Mouse (Mus musculus) inflammation-experienced regulatory T-cells, adult 6 months (primary cell): ENCODE measurements around the gene Bcat2. TPM values are rescaled to one million over a fixed set of nuclear protein-coding genes. Genes with fewer than 3 reads are reported as not detected.

ENCODE experiments used
- ATAC-seq: one replicate; pipeline ENCODE4 v1.8.0; 2017
- polyA plus RNA-seq, 3 experiments: library from polyadenylated mRNA; unstranded; fragments of 100-300 nt; shearing (Covaris generic); gene quantifications; one replicate each; pipeline ENCODE4 v1.2.1; 2017

Gene Bcat2
- polyA plus RNA-seq, 3 experiments from 2014 or later: 33.2 to 54.7 (median 51.4) TPM

DNA sequence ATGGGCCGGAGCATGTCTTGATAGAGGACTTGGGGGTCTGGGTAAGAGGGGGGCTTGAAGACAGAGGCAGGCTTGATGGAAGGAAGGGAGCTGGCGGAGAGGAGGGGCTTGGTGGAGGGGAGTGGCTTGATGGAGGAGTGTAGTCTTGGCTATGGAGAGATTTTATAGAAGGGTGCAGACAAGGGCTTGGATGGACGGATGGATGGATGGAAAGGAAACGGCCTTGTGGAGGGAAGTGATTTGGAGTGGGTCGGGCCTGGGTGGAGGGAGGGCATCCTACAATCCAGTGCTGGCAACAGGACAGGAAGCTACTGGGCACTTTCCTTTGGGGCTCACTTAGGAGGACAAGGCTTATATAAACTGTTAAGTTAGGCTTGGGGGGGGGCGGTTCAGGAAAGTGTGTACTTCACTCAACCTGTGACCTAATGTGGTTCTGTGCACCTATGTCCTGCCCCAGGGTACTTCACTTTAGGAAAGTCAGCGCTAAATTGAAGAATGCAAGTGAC is 56.7 kb downstream of the Bcat2 start:
- no peak for ATAC-seq

DNA sequence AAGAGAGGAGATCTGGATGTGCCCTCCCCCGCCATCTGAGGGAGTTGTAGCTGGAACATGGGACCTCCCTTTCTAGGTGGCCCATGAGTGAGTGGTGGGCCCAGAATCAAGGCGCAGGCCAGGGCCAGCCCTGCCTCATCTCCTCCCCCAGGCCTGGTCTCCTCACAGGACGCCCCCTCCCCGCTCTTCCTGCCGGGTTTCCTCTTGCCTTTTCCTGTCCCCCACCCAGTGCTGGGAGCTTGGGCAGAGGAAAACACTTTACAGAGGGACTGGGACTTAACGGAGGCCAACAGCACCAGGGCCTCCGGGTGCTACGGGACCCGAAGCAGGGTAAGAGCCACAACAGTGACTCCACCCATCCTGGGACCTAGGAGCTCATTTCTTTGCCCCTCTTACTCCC is 57.3 kb downstream of the Bcat2 start, which contains the start of gene Rasip1:
Gene Rasip1, plus strand, starts transcription at position 228 of the 400 bp plus-strand sequence.
- no peak for ATAC-seq

DNA sequence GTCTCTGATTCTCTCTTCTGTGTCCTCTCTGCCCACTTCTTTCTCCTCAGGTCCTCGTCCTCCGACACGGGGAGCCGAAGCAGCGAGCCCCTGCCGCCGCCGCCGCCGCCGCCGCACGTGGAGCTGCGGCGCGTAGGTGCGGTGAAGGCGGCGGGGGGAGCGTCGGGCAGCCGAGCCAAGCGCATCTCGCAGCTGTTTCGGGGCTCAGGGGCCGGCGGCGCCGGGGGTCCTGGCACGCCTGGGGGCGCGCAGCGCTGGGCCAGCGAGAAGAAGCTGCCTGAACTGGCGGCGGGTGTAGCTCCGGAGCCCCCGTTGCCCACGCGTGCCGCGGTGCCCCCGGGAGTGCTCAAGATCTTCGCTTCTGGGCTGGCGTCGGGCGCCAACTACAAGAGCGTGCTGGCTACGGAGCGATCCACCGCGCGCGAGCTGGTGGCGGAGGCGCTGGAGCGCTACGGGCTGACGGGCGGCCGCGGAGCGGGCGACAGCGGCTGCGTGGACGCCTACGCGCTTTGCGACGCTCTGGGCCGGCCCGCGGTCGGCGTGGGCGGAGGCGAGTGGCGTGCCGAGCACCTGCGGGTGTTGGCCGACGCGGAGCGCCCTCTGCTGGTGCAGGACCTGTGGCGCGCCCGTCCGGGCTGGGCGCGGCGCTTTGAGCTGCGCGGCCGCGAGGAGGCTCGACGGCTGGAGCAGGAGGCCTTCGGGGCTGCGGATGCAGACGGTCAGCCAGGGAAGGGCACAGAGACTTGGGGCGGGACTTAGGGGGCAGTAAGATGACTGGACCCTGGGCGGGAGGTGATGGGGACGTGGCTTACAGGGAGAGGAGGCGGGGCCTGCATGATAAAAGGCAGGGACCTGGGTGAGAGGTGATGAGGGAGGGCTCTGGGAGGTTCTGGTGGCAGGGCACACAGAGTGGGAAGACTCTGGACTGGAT is 58.7 kb downstream of the Bcat2 start:
- ATAC-seq: peak; percentile 75

DNA sequence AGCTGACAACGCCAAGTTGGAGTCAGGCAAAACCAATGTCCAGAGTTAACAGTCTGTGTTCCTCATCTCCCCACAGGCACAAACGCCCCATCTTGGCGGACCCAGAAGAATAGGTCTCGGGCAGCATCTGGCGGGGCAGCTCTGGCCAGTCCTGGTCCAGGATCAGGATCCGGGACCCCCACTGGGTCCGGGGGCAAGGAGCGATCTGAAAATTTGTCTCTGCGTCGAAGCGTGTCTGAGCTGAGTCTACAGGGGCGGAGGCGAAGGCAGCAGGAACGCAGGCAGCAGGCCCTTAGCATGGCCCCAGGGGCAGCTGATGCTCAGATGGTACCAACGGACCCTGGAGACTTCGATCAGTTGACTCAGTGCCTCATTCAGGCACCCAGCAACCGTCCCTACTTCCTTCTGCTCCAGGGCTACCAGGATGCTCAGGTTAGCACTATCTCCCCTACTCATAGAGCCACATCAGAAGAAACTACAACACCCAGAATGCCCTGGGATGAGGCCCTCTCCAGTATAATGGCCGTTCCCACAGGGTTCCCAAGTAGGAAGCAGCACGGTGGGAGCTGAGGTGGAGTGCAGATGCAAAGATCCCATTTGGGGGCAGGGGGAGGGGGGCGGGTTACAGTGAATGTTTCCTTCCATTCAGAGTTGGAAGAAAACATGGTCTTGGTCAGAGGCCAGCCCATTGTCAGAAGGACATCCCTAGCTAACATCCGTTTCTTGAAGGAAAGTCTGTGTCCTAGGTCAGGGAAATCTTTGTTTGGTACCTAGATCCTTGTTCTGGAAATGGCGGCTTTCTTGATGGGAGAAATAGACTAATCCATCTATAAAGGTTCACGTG is 60.3 kb downstream of the Bcat2 start:
- no peak for ATAC-seq

DNA sequence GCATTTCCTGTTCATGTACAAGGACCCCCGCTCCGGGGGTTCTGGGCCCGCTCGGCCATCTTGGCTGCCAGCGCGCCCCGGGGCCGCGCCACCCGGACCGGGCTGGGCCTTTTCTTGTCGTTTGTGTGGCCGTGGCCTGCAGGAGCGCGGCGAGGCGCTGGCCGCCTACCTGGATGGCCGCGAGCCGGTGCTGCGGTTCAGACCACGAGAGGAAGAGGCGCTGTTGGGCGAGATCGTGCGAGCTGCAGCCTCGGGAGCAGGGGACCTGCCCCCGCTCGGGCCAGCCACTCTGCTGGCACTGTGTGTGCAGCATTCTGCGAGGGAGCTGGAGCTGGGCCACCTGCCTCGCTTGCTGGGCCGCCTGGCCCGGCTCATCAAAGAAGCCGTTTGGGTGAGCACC is 62.5 kb downstream of the Bcat2 start:
- ATAC-seq: no peak

DNA sequence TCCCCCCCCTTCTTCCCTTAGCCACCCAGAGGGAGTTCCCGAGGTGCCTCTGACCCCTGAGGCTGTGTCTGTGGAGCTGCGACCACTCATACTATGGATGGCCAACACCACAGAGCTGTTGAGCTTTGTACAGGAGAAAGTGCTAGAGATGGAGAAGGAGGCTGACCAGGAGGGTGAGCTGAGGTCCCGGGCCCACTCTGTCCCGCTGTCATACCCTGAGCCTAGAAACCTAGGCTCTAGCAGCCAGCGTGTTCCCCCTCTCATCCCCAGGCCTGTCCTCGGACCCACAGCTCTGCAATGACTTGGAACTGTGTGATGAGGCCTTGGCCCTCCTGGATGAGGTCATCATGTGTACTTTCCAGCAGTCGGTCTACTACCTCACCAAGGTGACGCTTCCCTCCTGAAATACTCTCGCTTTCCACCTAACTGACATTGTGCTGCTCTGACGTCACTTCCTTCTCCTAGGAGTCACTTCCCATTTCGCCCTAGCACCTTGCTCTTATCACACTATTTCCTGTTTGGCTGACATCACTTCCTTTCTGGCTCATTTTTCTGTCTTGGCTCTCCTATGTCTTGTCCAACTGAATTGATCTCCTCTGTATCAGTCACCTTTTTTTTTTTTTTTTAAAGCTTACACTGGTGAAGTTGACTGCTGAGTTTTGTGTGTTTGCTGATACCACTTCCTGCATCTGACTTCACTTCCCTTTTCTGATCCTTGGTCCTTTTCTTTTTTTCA is 65.2 kb downstream of the Bcat2 start:
- ATAC-seq: peak; percentile 43

DNA sequence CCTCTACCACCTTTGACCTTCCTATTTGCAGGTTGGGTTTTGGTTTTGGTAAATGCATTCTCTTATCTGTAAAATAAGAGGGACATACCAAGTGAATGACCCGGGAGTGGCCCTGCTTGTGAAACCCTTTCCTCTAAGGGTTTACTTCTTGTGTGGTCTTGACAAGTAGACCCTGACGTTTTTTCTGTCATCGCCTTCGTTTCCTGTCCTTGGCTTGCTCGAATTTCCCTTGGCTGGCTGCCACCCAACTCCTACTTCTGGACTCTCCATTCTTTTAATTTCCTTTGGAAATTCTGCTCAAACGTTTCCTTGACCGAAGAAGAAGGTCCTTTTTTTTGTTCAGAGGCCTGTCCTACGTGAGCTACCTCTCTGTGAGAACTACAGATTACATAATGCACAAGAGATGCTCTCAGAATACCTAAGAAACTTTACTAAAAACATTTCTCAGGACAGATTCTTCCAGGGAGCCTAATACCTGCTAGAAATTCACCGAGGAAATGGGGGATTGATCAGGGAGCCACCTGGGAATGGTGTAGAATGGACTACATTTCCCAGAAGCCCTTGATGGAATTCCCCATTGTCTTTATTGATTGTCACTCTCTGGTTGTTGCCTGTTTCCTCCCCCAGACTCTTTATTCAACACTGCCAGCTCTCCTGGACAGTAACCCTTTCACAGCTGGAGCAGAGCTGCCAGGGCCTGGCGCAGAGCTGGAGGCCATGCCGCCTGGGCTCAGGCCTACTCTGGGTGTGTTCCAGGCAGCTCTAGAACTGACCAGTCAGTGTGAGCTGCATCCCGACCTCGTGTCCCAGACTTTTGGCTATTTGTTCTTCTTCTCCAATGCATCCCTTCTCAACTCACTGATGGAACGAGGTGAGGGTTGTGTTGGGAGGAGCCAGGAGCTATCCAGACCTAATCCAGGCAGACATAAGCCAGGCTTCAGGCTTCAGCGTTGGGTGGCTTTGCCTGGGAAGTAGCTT is 66.0 kb downstream of the Bcat2 start:
- no peak for ATAC-seq

DNA sequence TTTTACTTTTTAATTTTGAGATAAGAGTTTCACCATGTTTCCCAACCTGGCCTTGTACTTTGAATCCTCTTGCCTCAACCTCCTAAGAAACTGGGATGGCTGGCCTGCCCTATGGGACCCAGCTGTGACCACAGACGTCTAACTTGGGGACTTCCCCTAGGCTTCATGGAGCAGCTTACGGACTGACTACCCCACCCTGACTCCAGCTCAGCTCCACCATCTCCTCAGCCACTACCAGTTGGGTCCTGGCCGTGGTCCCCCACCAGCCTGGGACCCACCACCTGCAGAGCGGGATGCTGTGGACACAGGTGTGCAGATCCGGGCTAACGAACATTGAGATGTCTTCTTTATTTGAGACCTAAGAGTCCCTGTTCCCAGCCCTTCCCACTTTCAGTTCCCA is 67.8 kb downstream of the Bcat2 start:
- no peak for ATAC-seq

DNA sequence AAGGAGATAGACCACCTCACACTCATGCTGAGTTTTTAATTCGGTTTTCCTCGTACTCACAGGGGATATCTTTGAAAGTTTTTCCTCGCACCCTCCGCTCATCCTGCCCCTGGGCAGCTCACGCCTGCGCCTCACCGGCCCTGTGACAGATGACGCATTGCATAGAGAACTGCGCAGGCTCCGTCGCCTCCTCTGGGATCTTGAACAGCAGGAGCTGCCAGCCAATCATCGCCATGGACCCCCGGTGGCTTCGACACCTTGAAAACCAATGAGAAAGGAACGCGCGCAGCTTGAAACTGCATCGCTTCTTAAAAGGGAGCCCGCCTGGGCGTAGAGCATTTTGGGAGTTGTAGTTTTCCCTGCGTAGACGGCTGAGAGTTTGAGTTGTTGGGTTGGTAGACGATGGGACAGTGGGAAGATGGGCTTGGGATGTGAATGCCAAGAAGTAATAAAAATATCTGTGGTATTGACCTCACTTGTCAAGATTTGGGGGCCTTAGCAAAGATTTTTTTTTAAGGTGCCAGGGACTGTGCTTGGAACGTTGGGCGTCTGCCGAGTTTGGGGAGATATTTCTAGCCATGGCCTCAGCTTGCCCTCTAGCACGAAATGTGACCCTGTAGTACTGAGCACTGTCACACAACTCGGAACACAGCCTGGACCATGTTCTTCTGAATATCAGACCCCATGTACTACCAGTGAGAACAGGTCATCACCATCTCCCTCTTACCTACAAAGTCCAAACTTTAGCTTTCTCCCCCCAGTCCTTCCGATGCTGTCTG is 68.9 kb downstream of the Bcat2 start:
- ATAC-seq: no peak

Other genes with a start within 250 kb of the Bcat2 start
- gene Trpm4, start 236.4 kb upstream of the Bcat2 start, polyA plus RNA-seq: 10 to 100 TPM; 17.2 to 21.7 (median 19.3) TPM
- gene Hrc, start 234.9 kb upstream of the Bcat2 start, polyA plus RNA-seq: not detected
- gene Ppfia3, start 203.1 kb upstream of the Bcat2 start, polyA plus RNA-seq: under 1 TPM in 2 of 3 experiments, not detected in 1; 0.19 to 0.60 TPM
- gene Lin7b, start 199.6 kb upstream of the Bcat2 start, polyA plus RNA-seq: not detected
- gene Snrnp70, start 174.4 kb upstream of the Bcat2 start, polyA plus RNA-seq: 100 to 1,000 TPM in 1 of 3 experiments, 10 to 100 TPM in 2; 72.4 to 131 (median 77.7) TPM
- gene Kcna7, start 164.5 kb upstream of the Bcat2 start, polyA plus RNA-seq: not detected
- gene Ntf5, start 156.5 kb upstream of the Bcat2 start, polyA plus RNA-seq: under 1 TPM in 2 of 3 experiments, not detected in 1; 0.31 to 0.34 TPM
- not detected for gene Lhb, start 149.3 kb upstream of the Bcat2 start, polyA plus RNA-seq
- gene Gys1, start 135.3 kb upstream of the Bcat2 start, polyA plus RNA-seq: 1 to 10 TPM; 6.7 to 10.0 (median 9.7) TPM
- 10 to 100 TPM; 36.7 to 48.4 (median 43.8) TPM for gene Ruvbl2, start 132.1 kb upstream of the Bcat2 start, polyA plus RNA-seq
- 1,000 to 10,000 TPM; 1,271 to 2,003 (median 1,772) TPM for gene Ftl1, start 110.3 kb upstream of the Bcat2 start, polyA plus RNA-seq
- 100 to 1,000 TPM; 138 to 175 (median 143) TPM for gene Bax, start 103.3 kb upstream of the Bcat2 start, polyA plus RNA-seq
- gene Tulp2, start 88.3 kb upstream of the Bcat2 start, polyA plus RNA-seq: 1 to 10 TPM in 1 of 3 experiments, under 1 TPM in 2; 0.23 to 1.8 (median 0.29) TPM
- not detected for gene Gm45808, start 83.3 kb upstream of the Bcat2 start, polyA plus RNA-seq
- 1 to 10 TPM; 1.0 to 1.1 (median 1.1) TPM for gene Dhdh, start 81.3 kb upstream of the Bcat2 start, polyA plus RNA-seq
- gene Nucb1, start 59.7 kb upstream of the Bcat2 start, polyA plus RNA-seq: 100 to 1,000 TPM; 119 to 153 (median 121) TPM
- 10 to 100 TPM; 30.4 to 76.6 (median 56.4) TPM for gene Ppp1r15a, start 43.9 kb upstream of the Bcat2 start, polyA plus RNA-seq
- gene Plekha4, start 43.8 kb upstream of the Bcat2 start, polyA plus RNA-seq: under 1 TPM; 0.36 to 0.78 (median 0.53) TPM
- under 1 TPM; 0.82 to 0.95 (median 0.91) TPM for gene Hsd17b14, start 15.3 kb upstream of the Bcat2 start, polyA plus RNA-seq
- not detected for gene Fgf21, start 45.3 kb downstream of the Bcat2 start, polyA plus RNA-seq
- not detected for gene Fut1, start 47.1 kb downstream of the Bcat2 start, polyA plus RNA-seq
- gene Izumo1, start 51.7 kb downstream of the Bcat2 start, polyA plus RNA-seq: not detected
- gene Rasip1, start 57.3 kb downstream of the Bcat2 start, polyA plus RNA-seq: under 1 TPM in 1 of 3 experiments, not detected in 2; 0.17 TPM
- gene Mamstr, start 69.8 kb downstream of the Bcat2 start, polyA plus RNA-seq: not detected
- not detected for gene Fut2, start 96.2 kb downstream of the Bcat2 start, polyA plus RNA-seq
- gene Ntn5, start 113.9 kb downstream of the Bcat2 start, polyA plus RNA-seq: not detected
- under 1 TPM in 1 of 3 experiments, not detected in 2; 0.22 TPM for gene Sec1, start 124.2 kb downstream of the Bcat2 start, polyA plus RNA-seq
- gene Car11, start 129.7 kb downstream of the Bcat2 start, polyA plus RNA-seq: 1 to 10 TPM in 2 of 3 experiments, not detected in 1; 1.5 TPM
- gene Dbp, start 134.9 kb downstream of the Bcat2 start, polyA plus RNA-seq: 1 to 10 TPM; 3.1 to 8.6 (median 6.5) TPM
- gene Rpl18, start 145.3 kb downstream of the Bcat2 start, polyA plus RNA-seq: 1,000 to 10,000 TPM; 1,609 to 2,946 (median 2,383) TPM
- gene Sphk2, start 147.8 kb downstream of the Bcat2 start, polyA plus RNA-seq: 10 to 100 TPM; 12.1 to 17.3 (median 15.5) TPM
- under 1 TPM in 2 of 3 experiments, not detected in 1; 0.63 to 0.80 TPM for gene Fam83e, start 151.1 kb downstream of the Bcat2 start, polyA plus RNA-seq
- gene Spaca4, start 155.7 kb downstream of the Bcat2 start, polyA plus RNA-seq: not detected
- gene Lmtk3, start 213.6 kb downstream of the Bcat2 start, polyA plus RNA-seq: under 1 TPM in 1 of 3 experiments, not detected in 2; 0.58 TPM
- 1 to 10 TPM; 3.4 to 6.4 (median 3.8) TPM for gene Sult2b1, start 214.5 kb downstream of the Bcat2 start, polyA plus RNA-seq
- 10 to 100 TPM; 11.9 to 19.8 (median 16.7) TPM for gene Cyth2, start 244.4 kb downstream of the Bcat2 start, polyA plus RNA-seq